Mouse (Mus musculus) intestine, embryonic 15.5 days (tissue): ENCODE data around the gene Azi2. TPM values are rescaled to one million over a fixed set of nuclear protein-coding genes. Genes with fewer than 3 reads are reported as not detected.

ENCODE experiments used
- ATAC-seq: fragments of 200-750 bp; cut with Nextera tagmentation; 2 replicates; pipeline ENCODE4 v1.8.0; 2017; ENCODE audit warnings: moderate TSS enrichment, moderate library complexity
- H3K27ac ChIP-seq: fragments of 300-500 bp; sonication (generic); 2 replicates; pipeline ENCODE4 v1.5.1; 2015; ENCODE audit warnings: mild to moderate bottlenecking, inconsistent platforms
- H3K27me3 ChIP-seq: fragments of 300-500 bp; sonication (generic); replicated peaks from 2 replicates; pipeline ENCODE4 v1.6.1; 2015; ENCODE audit warnings: inconsistent platforms
- H3K36me3 ChIP-seq: fragments of 300-500 bp; sonication (generic); 2 replicates; pipeline ENCODE4 v1.6.1; 2015; ENCODE audit warnings: inconsistent platforms
- H3K4me1 ChIP-seq: fragments of 300-500 bp; sonication (generic); replicated peaks from 2 replicates; pipeline ENCODE4 v1.6.1; 2015; ENCODE audit warnings: inconsistent platforms
- H3K4me2 ChIP-seq: fragments of 300-500 bp; sonication (generic); replicated peaks from 2 replicates; pipeline ENCODE4 v1.6.1; 2015; ENCODE audit warnings: mild to moderate bottlenecking, inconsistent platforms
- H3K4me3 ChIP-seq: fragments of 300-500 bp; sonication (generic); replicated peaks from 2 replicates; pipeline ENCODE4 v1.5.1; 2015; ENCODE audit warnings: inconsistent platforms
- H3K9ac ChIP-seq: fragments of 300-500 bp; sonication (generic); 2 replicates; pipeline ENCODE4 v1.6.1; 2015; ENCODE audit warnings: inconsistent platforms
- H3K9me3 ChIP-seq: fragments of 300-500 bp; sonication (generic); 2 replicates; pipeline ENCODE4 v1.6.1; 2016; ENCODE audit warnings: inconsistent platforms
- WGBS: fragments of 180-500 bp; shearing (Covaris S2); methylation state at CpG from one replicate; pipeline ENCODE4 v1.1.7; 2015; 5-methylcytosine and 5-hydroxymethylcytosine counted together
- polyA plus RNA-seq: library from polyadenylated mRNA; unstranded; fragments of >200 nt; fragmentation: Nextera tagmentation; extraction: Ambion mirVana; gene quantifications from 2 replicates; pipeline ENCODE4 v1.2.1, GENCODE M21; 2015

The Azi2 gene
- polyA plus RNA-seq, 1 experiment from 2014 or later: 81.3 TPM

DNA sequence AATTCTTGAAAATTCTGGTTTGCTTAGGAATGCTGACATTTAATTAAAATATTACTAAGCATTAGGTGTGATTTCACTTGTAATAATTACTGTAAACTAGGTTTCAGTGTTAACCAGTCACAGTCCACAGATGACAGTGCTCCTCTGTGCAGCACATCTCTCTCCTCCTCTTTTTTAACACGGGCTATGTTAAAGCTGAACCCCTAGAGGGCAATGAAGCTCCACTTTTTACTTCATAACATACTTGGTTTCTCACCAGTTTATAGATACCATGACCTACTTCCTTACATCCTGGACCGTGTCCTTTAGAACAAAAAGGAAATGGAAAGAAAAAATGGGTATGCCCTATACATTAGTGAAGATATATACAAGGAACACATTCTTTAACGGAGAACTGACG lies 59.1 kb downstream of the Azi2 start:
- ATAC-seq: peak; percentile 56; the same call in 1 of the 2 replicates
- Histone ChIP-seq H3K4me3 (no peak overlapping the region), H3K27ac (no peak overlapping the region), H3K27me3 (no peaks in the 10 kb centered on the region), H3K9me3 (no peaks in the 10 kb centered on the region), H3K4me2 (no peak overlapping the region), H3K4me1 (no peaks in the 10 kb centered on the region), H3K36me3 (no peaks in the 10 kb centered on the region), H3K9ac (no peak overlapping the region)
- WGBS: 48% methylated on average over 4 of the region's 4 CpGs

DNA sequence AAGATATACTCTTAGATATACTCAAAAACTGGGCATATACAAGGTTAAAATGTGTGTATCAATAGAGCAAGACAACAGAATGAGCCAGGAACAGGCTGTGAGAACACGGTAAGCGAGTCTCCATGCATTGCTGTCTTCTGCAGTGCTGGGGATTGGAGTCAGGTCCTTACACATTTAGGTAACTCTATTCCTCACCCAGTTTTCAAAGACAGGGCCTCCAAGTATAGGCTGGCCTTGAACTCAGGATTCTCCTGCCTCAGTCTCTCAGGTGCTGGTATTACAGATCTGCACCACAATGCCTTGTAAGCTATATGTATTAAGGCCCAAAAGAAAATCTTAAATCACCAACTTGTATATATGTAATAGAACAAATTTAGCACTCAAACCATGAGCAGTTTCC lies 60.2 kb downstream of the Azi2 start:
- Histone ChIP-seq H3K9ac (no peak overlapping the region), H3K36me3 (no peaks in the 10 kb centered on the region), H3K4me2 (no peak overlapping the region), H3K4me1 (no peaks in the 10 kb centered on the region), H3K9me3 (no peaks in the 10 kb centered on the region), H3K4me3 (no peak overlapping the region), H3K27ac (no peak overlapping the region), H3K27me3 (no peaks in the 10 kb centered on the region)
- ATAC-seq: no peak
- WGBS: 91% methylated on average over 2 of the region's 2 CpGs

DNA sequence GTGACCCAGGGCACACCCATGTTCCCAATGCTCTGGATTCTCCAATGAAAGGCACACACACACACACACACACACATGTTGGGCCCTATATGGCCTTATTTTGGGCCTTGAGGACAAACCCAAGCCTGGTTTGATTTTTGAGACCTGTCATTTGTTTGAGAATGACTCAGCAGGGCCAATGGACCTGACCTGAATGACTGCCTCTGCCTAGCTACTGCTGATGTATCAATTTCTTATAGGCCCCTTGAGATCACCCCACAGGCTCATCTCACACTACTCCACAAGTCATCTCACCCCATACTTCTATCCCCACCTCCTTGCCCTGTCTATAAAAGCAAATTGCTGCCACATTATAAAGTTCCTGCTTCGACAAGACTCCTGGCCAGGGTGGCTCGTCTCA lies 61.5 kb downstream of the Azi2 start:
- H3K4me1 ChIP-seq: no peaks in the 10 kb centered on the region
- no peak overlapping the region for H3K27ac ChIP-seq
- no peaks in the 10 kb centered on the region for H3K9me3 ChIP-seq
- no peaks in the 10 kb centered on the region for H3K36me3 ChIP-seq
- 83% methylated on average over 2 of the region's 2 CpGs for WGBS
- H3K4me3 ChIP-seq: no peak overlapping the region
- H3K27me3 ChIP-seq: no peaks in the 10 kb centered on the region
- H3K9ac ChIP-seq: no peak overlapping the region
- H3K4me2 ChIP-seq: no peak overlapping the region
- ATAC-seq: no peak

DNA sequence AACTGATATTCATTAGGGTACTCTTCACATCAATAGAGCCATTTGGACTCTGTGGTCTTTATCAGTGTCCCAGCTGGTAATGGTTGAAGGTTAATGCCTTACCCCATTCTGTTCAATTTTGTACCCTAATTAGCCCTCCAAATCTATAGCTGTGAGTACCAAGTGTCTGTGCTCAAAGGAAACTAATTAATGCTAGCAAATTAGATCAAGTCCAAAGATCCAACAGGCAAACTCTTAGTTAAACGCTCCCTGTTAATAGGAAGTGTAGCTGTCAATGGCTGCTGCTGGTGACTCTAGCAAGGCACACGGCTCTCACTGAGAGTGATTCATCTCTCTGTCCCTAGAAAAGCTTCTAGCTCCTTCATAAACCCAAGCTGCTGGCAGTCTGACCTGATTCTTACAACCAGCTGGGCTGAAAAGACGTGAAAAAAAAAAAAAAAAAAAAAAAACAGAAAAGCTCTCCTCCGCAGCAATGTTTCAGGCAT lies 68.3 kb downstream of the Azi2 start:
- Histone ChIP-seq H3K27ac (no peak overlapping the region), H3K4me3 (no peak overlapping the region), H3K36me3 (no peaks in the 10 kb centered on the region), H3K9ac (no peak overlapping the region), H3K27me3 (no peaks in the 10 kb centered on the region), H3K9me3 (no peaks in the 10 kb centered on the region), H3K4me1 (no peaks in the 10 kb centered on the region), H3K4me2 (no peak overlapping the region)
- WGBS: 68% methylated on average over 4 of the region's 4 CpGs
- ATAC-seq: no peak

DNA sequence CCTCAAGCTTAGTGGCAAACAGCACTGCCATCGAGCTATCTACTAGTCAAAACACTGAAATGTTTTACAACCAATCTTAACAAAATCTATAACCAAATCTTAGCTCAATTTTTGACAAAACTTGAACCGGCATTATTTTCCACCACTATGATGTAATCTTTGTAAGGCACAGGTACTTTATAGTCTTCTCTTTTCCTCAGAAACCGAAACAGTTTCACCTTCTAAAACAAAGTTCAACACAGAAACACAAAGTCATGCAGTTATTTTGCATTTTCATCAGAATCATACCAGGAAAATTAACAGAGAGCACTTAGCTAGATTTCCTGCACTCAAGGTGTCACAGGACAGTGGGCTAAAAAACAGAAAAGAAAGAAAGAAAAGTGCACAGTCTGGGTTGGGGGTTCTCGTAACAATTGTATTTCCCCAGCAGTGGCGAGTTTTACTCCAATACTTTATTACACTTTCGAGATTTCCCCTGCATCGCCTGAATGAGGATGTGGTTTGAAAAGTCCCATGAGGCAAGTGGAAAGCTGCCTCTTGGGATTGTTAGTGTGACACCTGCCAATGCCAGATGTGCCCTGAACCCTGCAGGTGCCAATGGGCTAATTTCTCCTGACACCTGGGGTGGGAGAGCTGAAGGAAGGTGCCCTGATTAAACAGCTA lies 69.5 kb downstream of the Azi2 start:
- Histone ChIP-seq H3K9ac (no peak overlapping the region), H3K4me2 (no peak overlapping the region), H3K9me3 (no peaks in the 10 kb centered on the region), H3K27ac (no peak overlapping the region), H3K4me3 (no peak overlapping the region), H3K36me3 (no peaks in the 10 kb centered on the region), H3K27me3 (no peaks in the 10 kb centered on the region), H3K4me1 (no peaks in the 10 kb centered on the region)
- ATAC-seq: no peak
- 90% methylated on average over 7 of the region's 7 CpGs for WGBS

DNA sequence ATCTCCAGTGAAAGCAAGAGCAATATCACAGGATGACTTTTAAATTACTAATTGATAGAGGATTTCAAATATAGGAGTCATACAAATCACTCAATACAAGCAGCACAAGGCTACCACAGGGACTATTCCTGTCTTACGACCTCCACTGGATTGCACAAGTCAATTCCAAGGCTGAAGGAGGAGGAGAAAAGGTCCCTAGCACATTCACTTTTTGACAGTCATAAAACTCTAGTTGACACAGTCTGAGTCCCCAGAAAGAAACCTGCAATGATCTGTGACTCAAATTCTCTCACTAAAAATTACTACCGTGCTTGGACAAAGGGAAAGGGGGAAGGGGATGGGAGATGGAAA lies 70.0 kb downstream of the Azi2 start:
- H3K4me3 ChIP-seq: no peak overlapping the region
- H3K27me3 ChIP-seq: no peaks in the 10 kb centered on the region
- no peaks in the 10 kb centered on the region for H3K4me1 ChIP-seq
- H3K27ac ChIP-seq: no peak overlapping the region
- WGBS: 66% methylated on average over 2 of the region's 2 CpGs
- no peak for ATAC-seq
- H3K9me3 ChIP-seq: no peaks in the 10 kb centered on the region
- no peak overlapping the region for H3K9ac ChIP-seq
- no peak overlapping the region for H3K4me2 ChIP-seq
- H3K36me3 ChIP-seq: no peaks in the 10 kb centered on the region

Other genes starting within 250 kb of the Azi2 start
- 55.5 and 68.7 TPM in 2 replicates for gene Cmc1, start 109.7 kb downstream of the Azi2 start, polyA plus RNA-seq